Mouse (Mus musculus): ENCODE results near the gene Map7d2.

- no peak for TF ChIP-seq CTCF (IDR thresholded peaks at IDR 0.05; ENCODE audit: extremely low read depth, insufficient read length, insufficient replicate concordance, low read depth, low read length)
- TF ChIP-seq POLR2A (IDR thresholded peaks at IDR 0.05; ENCODE audit: low read depth, low read length): no peak
Measured at GRCm38 (mm10) chrX:159522651-159523050, 108.3 kb downstream of the Map7d2 start.

Measured in small intestine, adult 2 months (tissue).